Mouse (Mus musculus) heart, postnatal 0 days (tissue): ENCODE measurements around the gene Fam107b. TPM values are rescaled to one million over a fixed set of nuclear protein-coding genes. Genes with fewer than 3 reads are reported as not detected.

Experiments used
- ATAC-seq: fragments of 200-750 bp; cut with Nextera tagmentation; 2 replicates; pipeline ENCODE4 v1.8.0; 2017; ENCODE audit warnings: low read depth, moderate number of reproducible peaks, moderate library complexity; ENCODE audit not compliant: insufficient read depth
- DNase-seq: peaks from one replicate; pipeline ENCODE4 v3.0.0-alpha.2; 2016; ENCODE audit warnings: low spot score
- H3K27ac ChIP-seq: fragments of 300-500 bp; sonication (generic); 2 replicates; pipeline ENCODE4 v1.5.1; 2014; ENCODE audit warnings: low read depth, mild to moderate bottlenecking
- H3K27me3 ChIP-seq: fragments of 300-500 bp; sonication (generic); 2 replicates; pipeline ENCODE4 v1.6.1; 2014; ENCODE audit warnings: low read length, mixed read lengths; ENCODE audit not compliant: control insufficient read depth, insufficient read depth
- H3K36me3 ChIP-seq: fragments of 300-500 bp; sonication (generic); replicated peaks from 2 replicates; pipeline ENCODE4 v1.6.1; 2014; ENCODE audit warnings: low read length, mixed read lengths; ENCODE audit not compliant: control insufficient read depth, insufficient read depth
- H3K4me1 ChIP-seq: fragments of 300-500 bp; sonication (generic); 2 replicates; pipeline ENCODE4 v1.6.1; 2014; ENCODE audit warnings: antibody characterized with exemption; ENCODE audit not compliant: control insufficient read depth, insufficient read depth
- H3K4me2 ChIP-seq: fragments of 300-500 bp; sonication (generic); 2 replicates; pipeline ENCODE4 v1.6.1; 2014; ENCODE audit warnings: low read depth, mild to moderate bottlenecking, low read length, moderate library complexity
- H3K4me3 ChIP-seq: fragments of 300-500 bp; sonication (generic); 2 replicates; pipeline ENCODE4 v1.5.1; 2014; ENCODE audit warnings: low read depth, low read length
- H3K9ac ChIP-seq: fragments of 300-500 bp; sonication (generic); replicated peaks from 2 replicates; pipeline ENCODE4 v1.6.1; 2014; ENCODE audit warnings: low read depth, low read length, mixed read lengths
- H3K9me3 ChIP-seq: fragments of 300-500 bp; sonication (generic); replicated peaks from 2 replicates; pipeline ENCODE4 v1.6.1; 2016; ENCODE audit warnings: low read length; ENCODE audit not compliant: control insufficient read depth
- CTCF ChIP-seq: IDR thresholded peaks from 2 replicates; pipeline ENCODE4 v1.5.1; 2016; ENCODE audit warnings: antibody characterized with exemption, control low read depth, low read depth
- EP300 ChIP-seq: IDR thresholded peaks from 2 replicates; pipeline ENCODE4 v1.6.1; 2016; ENCODE audit warnings: antibody characterized with exemption, low read depth
- WGBS: fragments of 180-500 bp; shearing (Covaris S2); extraction: QIAGEN DNeasy Blood & Tissue Kit; methylation state at CpG from one replicate; pipeline ENCODE4 v1.1.7; 2014; 5-methylcytosine and 5-hydroxymethylcytosine counted together
- polyA plus RNA-seq: library from polyadenylated mRNA; unstranded; fragments of >200 nt; fragmentation: Nextera tagmentation; extraction: Ambion mirVana; gene quantifications from 2 replicates; pipeline ENCODE4 v1.2.1, GENCODE M21; 2015
- total RNA-seq: library from RNA; depleted of rRNA; stranded (reverse); fragments of >200 nt; gene quantifications from 2 replicates; pipeline ENCODE4 v1.2.3, GENCODE M21; 2014; ENCODE audit warnings: low replicate concordance

Gene Fam107b
- total and polyA plus RNA-seq, 2 experiments from 2014 or later = 9.2 to 18.5 TPM

DNA sequence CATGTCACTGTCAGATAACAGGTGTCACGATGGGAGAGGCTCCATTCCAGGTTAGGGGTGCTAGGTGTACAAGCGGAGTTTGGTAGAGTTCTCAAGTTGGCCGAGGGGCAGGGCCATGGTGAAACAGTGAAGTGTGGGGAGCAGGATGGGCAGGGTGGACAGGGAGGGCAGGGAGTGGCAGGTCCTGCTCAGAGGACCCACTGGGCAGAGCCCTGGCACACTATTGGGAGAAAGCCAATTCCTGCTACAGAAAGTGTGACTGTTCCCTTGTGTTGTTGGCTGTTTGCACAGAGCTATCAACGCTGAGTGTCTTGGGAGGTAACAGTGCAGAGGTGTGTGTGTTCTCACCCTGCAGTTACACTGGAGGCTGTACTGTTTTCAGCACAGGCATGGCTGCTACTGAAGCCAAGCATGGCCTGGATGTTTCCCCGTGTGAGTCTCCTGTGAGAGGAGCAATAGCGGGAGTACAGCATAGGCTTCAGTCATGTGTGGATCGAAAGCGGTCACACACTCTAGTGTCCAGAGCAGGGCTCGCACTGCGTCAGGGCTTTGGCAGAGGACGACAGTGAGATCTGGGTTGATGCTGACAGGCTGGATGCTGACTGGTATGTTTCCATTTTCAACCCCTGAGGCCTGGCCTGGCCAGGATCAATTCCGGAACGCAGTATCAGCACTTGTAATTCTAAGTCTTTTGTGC is 175.8 kb downstream of the Fam107b start:
- Histone ChIP-seq H3K4me2 (no peak overlapping the region), H3K27me3 (no peaks in the 10 kb centered on the region), H3K9ac (no peak overlapping the region), H3K36me3 (no peaks in the 10 kb centered on the region), H3K4me1 (peaks cover 45% of the 10 kb centered on the region), H3K4me3 (no peak overlapping the region), H3K27ac (peak overlapping the region; percentile 75), H3K9me3 (no peaks in the 10 kb centered on the region)
- ATAC-seq (peak; percentile 76), DNase-seq (peak; percentile 34)
- 31% methylated on average over 13 of the region's 13 CpGs for WGBS
- TF ChIP-seq CTCF = 0 out of 2 replicates have a peak, but pooled peaks have one; percentile 12
- no peak for TF ChIP-seq EP300

DNA sequence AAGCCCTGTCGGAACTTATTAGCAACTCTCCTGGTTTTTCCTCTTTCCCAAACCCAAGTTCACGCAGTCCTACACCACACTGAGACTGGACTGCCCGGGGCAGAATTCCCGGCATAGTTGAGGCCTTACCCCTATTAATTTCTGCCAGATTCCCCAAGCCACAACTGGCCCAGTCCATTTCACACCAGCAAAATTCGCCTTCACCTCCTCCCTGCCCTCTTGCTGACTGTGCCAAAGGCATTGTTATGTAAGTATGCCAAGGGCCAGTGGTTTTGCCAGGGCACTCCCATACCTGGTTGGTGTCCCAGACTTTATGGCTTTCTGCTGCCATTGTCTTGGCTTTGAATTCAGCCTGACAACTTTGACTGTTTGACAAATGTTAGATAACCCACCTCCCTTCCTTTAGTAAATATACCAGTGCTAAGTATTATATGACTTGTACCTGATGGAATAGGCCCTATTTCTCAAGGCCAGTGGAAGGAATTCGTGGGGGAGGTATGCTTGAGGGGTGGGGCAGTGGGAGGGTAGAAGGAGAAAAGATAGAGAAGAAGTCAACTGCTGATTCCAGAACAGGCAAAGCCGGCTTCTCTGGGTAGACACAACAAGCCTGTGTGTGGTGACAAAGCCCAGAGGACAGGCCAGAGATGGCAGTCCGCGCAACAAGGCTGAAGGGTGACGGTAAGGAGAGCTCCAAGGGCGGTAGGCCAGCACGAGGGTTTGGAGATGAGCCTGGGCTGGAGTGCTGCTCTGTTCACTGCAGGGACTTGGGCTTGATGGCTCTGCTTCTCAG is 178.6 kb downstream of the Fam107b start:
- Histone ChIP-seq H3K36me3 (no peaks in the 10 kb centered on the region), H3K4me1 (peaks cover 47% of the 10 kb centered on the region), H3K9ac (no peak overlapping the region), H3K9me3 (no peaks in the 10 kb centered on the region), H3K4me2 (no peak overlapping the region), H3K27me3 (no peaks in the 10 kb centered on the region), H3K27ac (peak overlapping the region; percentile 34), H3K4me3 (no peak overlapping the region)
- DNase-seq (no peak), ATAC-seq (no peak)
- TF ChIP-seq CTCF (no peak), EP300 (no peak)
- 53% methylated on average over 12 of the region's 12 CpGs for WGBS

DNA sequence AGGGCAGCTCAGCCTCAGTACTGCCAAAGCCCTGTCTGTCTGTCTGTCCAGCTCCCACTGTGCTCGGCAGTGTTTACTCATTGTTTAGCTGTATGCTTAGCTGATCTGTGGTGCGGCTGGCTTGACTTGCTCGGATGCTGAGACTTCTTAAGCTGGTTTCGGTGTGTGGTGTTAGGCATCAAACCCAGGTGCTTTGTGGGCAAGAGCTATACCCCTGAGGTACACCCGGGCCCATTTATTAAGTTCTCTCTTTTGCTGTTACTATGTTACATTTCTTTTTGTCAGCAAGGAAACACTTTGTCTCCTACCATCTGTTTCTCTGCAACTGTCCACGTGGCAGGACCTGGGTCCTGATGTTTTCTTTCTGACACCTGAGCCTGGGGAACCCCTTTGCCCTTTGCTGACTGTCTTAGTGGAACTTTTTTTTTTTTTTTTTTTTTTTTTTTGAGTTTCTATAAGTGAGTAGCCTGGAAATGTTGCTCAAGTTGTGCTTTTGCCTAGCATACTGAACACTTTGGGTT is 179.3 kb downstream of the Fam107b start:
- ATAC-seq (no peak), DNase-seq (no peak)
- H3K4me2 ChIP-seq = no peak overlapping the region
- no peaks in the 10 kb centered on the region for H3K9me3 ChIP-seq
- WGBS = 71% methylated on average over 6 of the region's 6 CpGs
- peak overlapping the region; percentile 34 for H3K27ac ChIP-seq
- H3K27me3 ChIP-seq = no peaks in the 10 kb centered on the region
- H3K9ac ChIP-seq = no peak overlapping the region
- no peak for TF ChIP-seq EP300
- no peak for TF ChIP-seq CTCF
- H3K4me1 ChIP-seq = peaks cover 46% of the 10 kb centered on the region
- H3K4me3 ChIP-seq = no peak overlapping the region
- H3K36me3 ChIP-seq = no peaks in the 10 kb centered on the region

DNA sequence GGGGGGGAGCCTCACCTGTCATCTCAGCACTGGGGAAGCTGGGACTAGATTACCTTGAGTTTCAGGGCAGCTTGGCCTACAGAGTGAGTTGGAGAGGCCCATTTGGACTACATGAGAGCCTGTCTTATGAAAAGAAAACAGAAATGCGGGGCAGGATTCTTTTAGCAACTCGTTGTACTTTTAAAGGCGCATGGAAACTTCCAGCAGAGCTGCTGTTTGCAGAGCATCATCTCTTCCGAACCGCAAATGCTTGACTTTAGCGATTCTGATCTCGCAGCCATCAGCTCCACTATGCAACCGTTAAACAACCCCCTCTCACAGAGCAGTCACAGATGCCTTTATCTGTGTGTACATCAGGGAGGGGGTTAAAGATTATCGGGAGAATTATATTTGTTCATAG is 179.8 kb downstream of the Fam107b start:
- H3K4me3 ChIP-seq = no peak overlapping the region
- H3K9ac ChIP-seq = no peak overlapping the region
- H3K4me1 ChIP-seq = peaks cover 40% of the 10 kb centered on the region
- no peak for DNase-seq
- no peaks in the 10 kb centered on the region for H3K27me3 ChIP-seq
- H3K27ac ChIP-seq = no peak overlapping the region
- no peak overlapping the region for H3K4me2 ChIP-seq
- 70% methylated on average over 9 of the region's 9 CpGs for WGBS
- no peaks in the 10 kb centered on the region for H3K9me3 ChIP-seq
- TF ChIP-seq EP300 (no peak), CTCF (no peak)
- H3K36me3 ChIP-seq = no peaks in the 10 kb centered on the region
- ATAC-seq = no peak

DNA sequence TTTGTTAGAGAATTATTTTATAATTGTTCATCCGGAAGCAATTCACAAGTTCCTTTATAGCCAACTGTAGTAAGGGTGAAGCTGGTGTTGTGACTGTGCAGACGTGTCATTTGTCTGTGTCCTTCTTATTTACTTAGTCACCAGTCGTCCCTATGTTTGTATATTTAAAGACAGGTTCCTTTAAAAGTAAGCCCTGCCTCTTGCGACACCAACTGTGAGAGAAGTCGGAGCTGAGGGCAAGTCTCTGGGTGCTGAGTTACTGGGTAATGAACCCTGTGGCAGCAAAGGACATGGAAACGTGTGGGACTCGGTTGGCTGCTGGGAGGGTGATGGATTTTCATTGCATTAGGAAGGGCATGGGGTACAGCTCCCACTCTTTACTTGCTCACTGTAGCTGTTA is 182.1 kb downstream of the Fam107b start:
- ATAC-seq = no peak
- TF ChIP-seq CTCF (no peak), EP300 (no peak)
- no peaks in the 10 kb centered on the region for H3K9me3 ChIP-seq

More for the DNA sequence above, 182.1 kb downstream of the Fam107b start:
- no peak overlapping the region for H3K4me2 ChIP-seq
- peaks cover 27% of the 10 kb centered on the region for H3K4me1 ChIP-seq
- no peak overlapping the region for H3K9ac ChIP-seq
- WGBS = 65% methylated on average over 7 of the region's 7 CpGs
- H3K27me3 ChIP-seq = no peaks in the 10 kb centered on the region
- DNase-seq = no peak
- no peak overlapping the region for H3K4me3 ChIP-seq
- H3K36me3 ChIP-seq = no peaks in the 10 kb centered on the region
- H3K27ac ChIP-seq = no peak overlapping the region
